Mouse (Mus musculus) lung, postnatal 14 days (tissue): ENCODE results near the gene Jazf1.
A peak's percentile ranks its signal among the peaks of the same experiment; 100 is the strongest.

Experiments used
- DNase-seq: peaks from one replicate; pipeline ENCODE4 v3.0.0; 2021

Jazf1 gene

GRCm38 (mm10) chr6:52905100-52905499 lies 163.3 kb downstream of the Jazf1 start:
- DNase-seq = no peak

- DNase-seq = no peak
These were observed 165.0 kb downstream of the Jazf1 start for GRCm38 (mm10) chr6:52903226-52903960.

- no peak for DNase-seq
These were observed 168.7 kb downstream of the Jazf1 start for GRCm38 (mm10) chr6:52899574-52900245.

GRCm38 (mm10) chr6:52895075-52895474 lies 173.4 kb downstream of the Jazf1 start:
- DNase-seq = no peak

- DNase-seq = no peak
These were observed 174.0 kb downstream of the Jazf1 start for GRCm38 (mm10) chr6:52894501-52894823.

- no peak for DNase-seq
These were observed 174.5 kb downstream of the Jazf1 start for GRCm38 (mm10) chr6:52893811-52894500.

GRCm38 (mm10) chr6:52892978-52893377 lies 175.5 kb downstream of the Jazf1 start:
- no peak for DNase-seq

- no peak for DNase-seq
These were observed 180.8 kb downstream of the Jazf1 start for GRCm38 (mm10) chr6:52887541-52888203.

GRCm38 (mm10) chr6:52883773-52884172 lies 184.7 kb downstream of the Jazf1 start:
- no peak for DNase-seq

- no peak for DNase-seq
These were observed 191.3 kb downstream of the Jazf1 start for GRCm38 (mm10) chr6:52877176-52877575.

GRCm38 (mm10) chr6:52871306-52871705 lies 197.1 kb downstream of the Jazf1 start:
- no peak for DNase-seq

- DNase-seq = no peak
These were observed 199.2 kb downstream of the Jazf1 start for GRCm38 (mm10) chr6:52869252-52869651.

GRCm38 (mm10) chr6:52868352-52868751 lies 200.1 kb downstream of the Jazf1 start:
- DNase-seq = no peak

GRCm38 (mm10) chr6:52861928-52862327 lies 206.5 kb downstream of the Jazf1 start:
- no peak for DNase-seq

- DNase-seq = no peak
These were observed 207.1 kb downstream of the Jazf1 start for GRCm38 (mm10) chr6:52861186-52861820.

- no peak for DNase-seq
These were observed 207.7 kb downstream of the Jazf1 start for GRCm38 (mm10) chr6:52860713-52861112.

GRCm38 (mm10) chr6:52858911-52859431 lies 209.5 kb downstream of the Jazf1 start:
- DNase-seq = no peak

- no peak for DNase-seq
These were observed 215.9 kb downstream of the Jazf1 start for GRCm38 (mm10) chr6:52852404-52853107.

GRCm38 (mm10) chr6:52851975-52852374 lies 216.5 kb downstream of the Jazf1 start:
- no peak for DNase-seq

GRCm38 (mm10) chr6:52851019-52851418 lies 217.4 kb downstream of the Jazf1 start:
- DNase-seq = peak; percentile 50

GRCm38 (mm10) chr6:52848199-52848598 lies 220.2 kb downstream of the Jazf1 start:
- no peak for DNase-seq

- no peak for DNase-seq
These were observed 222.1 kb downstream of the Jazf1 start for GRCm38 (mm10) chr6:52846314-52846713.
